Mouse (Mus musculus): ENCODE data around the gene Rasgef1b.

Gene Rasgef1b

GRCm38 (mm10) chr5:99544664-99545494 lies 184.0 kb downstream of the Rasgef1b start:
- DNase-seq (ENCODE audit: low read depth, low spot score): no peak

DNA sequence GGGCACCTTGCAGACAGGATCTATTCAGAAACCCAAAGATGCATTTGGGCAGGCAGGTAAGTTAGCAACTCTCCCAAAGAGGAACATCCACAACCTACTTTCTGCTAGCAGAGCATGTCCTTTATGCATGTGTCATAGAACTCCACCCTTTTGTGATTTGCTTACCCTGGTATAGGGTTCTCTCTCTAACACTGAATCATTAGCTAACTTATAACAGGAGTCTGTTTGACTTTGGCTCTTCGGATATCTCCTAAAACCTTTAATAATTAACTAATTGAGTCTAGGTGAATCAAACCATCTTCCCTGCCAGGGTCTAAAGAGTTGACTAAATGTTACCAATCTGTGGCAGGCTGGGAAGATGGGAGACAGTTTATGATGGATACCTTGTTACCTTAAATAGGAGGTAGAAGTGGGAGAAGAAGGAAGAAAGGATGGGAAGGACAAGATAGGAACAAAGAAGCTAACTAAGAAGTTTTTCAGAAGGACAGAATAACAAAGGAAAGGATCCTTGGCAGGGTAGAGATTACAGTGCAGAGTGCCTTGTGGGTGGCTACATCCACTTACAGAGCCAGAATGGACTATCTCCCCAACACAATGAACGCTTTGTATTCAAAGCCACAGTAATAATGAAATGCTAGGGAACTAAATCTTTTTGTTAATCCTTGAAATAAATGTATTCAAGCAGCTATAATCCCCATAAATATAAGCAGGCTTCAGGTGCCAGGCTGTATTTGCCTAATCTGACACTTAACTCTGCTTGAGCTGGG lies 186.7 kb downstream of the Rasgef1b start:
- DNase-seq (ENCODE audit: low read depth, low spot score): no peak

GRCm38 (mm10) chr5:99541321-99541895 lies 187.5 kb downstream of the Rasgef1b start:
- no peak for DNase-seq (ENCODE audit: low read depth, low spot score)

DNA sequence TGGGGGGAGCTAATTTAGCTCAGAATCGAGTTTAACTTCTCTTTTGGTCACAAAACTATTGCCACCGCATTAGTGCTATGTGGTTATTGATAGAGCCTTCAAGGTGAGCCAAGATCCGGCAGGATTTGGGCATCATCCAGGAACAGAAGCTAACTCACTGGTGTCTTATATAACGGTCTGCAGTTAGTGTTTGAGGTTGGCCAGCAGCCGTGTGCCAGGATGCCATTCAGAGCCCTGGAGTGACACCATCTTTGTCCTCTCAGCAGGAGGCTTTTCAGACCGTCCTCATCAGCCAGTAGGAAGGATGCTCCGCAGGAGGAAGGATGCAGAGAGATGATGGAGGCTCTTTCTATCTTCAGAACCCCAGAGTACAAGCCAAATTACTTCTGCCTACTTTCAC lies 195.4 kb downstream of the Rasgef1b start:
- DNase-seq (ENCODE audit: low read depth, low spot score): no peak

DNA sequence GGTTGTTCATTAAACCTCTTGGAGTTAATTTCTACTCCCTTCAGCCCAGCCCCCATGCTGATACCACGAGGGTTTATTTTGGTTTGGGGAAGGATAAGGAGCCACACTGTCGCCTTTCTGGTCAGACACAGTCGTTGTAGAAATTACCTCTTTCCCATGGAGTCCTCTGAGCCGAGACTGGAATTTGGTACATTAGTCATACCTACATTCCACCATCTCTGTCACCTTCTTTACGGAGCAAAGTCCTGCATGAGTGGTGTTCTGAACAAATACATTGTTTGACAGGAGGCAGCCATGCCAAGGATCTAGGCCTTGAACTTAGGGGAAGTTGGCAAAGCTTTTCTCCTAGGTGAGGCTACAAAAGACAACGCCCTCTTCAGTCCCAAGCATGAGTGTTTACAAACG lies 202.1 kb downstream of the Rasgef1b start:
- DNase-seq (ENCODE audit: low read depth, low spot score): no peak

- DNase-seq (ENCODE audit: low read depth, low spot score): no peak
Measured at GRCm38 (mm10) chr5:99525649-99526048, 203.2 kb downstream of the Rasgef1b start.

- DNase-seq (ENCODE audit: low read depth, low spot score): no peak
Measured at GRCm38 (mm10) chr5:99522571-99523269, 206.1 kb downstream of the Rasgef1b start.

DNA sequence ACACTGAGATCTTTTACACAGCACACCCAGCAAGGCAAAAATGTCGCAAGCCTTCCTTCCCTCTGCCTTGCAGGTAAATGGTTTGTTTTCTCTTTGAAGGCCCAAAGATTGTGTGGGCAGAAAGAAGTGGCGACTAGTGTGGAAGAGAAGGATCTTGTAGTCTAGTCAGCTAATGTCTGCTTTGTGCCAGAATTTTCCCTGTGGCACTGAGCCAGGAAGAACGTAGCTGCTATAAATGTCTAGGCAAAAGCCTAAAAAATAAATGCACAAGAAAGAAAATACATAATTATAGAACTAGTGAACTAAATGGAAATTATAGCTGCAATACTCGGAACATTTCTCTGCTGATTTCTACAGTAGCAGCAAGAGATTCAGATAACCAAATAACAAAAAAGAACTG lies 207.5 kb downstream of the Rasgef1b start:
- no peak for DNase-seq (ENCODE audit: low read depth, low spot score)

DNA sequence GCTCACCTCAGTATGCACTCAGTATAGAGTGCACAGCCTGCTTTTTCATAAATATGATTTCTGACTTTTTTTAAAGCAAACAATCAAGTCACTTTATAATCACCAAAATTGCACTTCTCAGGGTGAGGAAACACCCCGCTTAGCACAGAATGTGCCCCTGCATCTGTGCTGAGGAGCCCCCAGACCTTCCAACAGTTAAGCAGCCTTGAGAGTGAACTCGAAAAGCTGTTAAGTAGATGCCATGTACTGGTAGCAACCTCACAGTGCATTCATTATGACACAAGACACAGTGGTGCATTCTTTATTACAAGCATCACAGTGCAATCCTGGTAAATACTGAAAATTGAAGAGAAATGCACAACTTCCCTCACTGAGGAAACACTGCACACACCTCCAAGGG lies 209.3 kb downstream of the Rasgef1b start:
- no peak for DNase-seq (ENCODE audit: low read depth, low spot score)

GRCm38 (mm10) chr5:99519023-99519422 lies 209.8 kb downstream of the Rasgef1b start:
- no peak for DNase-seq (ENCODE audit: low read depth, low spot score)

- no peak for DNase-seq (ENCODE audit: low read depth, low spot score)
Measured at GRCm38 (mm10) chr5:99516207-99516606, 212.7 kb downstream of the Rasgef1b start.

DNA sequence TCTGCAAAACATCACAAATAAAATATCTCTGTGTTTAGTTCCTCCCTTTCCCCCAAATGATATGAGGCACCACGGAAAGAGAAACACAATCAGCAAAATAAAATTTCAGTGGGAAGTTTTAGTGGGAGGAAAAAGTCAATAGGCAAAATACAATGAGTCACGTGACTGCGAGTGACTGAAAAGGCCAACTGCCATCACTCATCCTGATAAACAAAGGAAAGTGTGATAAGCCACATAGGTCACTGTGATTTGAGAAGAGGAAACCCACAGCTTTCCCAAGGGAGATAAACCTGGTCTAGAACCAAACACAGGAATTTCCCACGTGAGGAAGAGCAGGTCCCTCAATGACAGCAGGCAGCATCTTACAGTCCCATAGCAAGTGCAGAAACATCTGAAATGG lies 213.1 kb downstream of the Rasgef1b start:
- DNase-seq (ENCODE audit: low read depth, low spot score): no peak

- DNase-seq (ENCODE audit: low read depth, low spot score): no peak
Measured at GRCm38 (mm10) chr5:99513209-99513880, 215.5 kb downstream of the Rasgef1b start.

GRCm38 (mm10) chr5:99511081-99511480 lies 217.8 kb downstream of the Rasgef1b start:
- DNase-seq (ENCODE audit: low read depth, low spot score): no peak

GRCm38 (mm10) chr5:99506109-99506508 lies 222.8 kb downstream of the Rasgef1b start:
- DNase-seq (ENCODE audit: low read depth, low spot score): no peak

GRCm38 (mm10) chr5:99504349-99504830 lies 224.5 kb downstream of the Rasgef1b start:
- DNase-seq (ENCODE audit: low read depth, low spot score): no peak

- no peak for DNase-seq (ENCODE audit: low read depth, low spot score)
Measured at GRCm38 (mm10) chr5:99502681-99503080, 226.2 kb downstream of the Rasgef1b start.

DNA sequence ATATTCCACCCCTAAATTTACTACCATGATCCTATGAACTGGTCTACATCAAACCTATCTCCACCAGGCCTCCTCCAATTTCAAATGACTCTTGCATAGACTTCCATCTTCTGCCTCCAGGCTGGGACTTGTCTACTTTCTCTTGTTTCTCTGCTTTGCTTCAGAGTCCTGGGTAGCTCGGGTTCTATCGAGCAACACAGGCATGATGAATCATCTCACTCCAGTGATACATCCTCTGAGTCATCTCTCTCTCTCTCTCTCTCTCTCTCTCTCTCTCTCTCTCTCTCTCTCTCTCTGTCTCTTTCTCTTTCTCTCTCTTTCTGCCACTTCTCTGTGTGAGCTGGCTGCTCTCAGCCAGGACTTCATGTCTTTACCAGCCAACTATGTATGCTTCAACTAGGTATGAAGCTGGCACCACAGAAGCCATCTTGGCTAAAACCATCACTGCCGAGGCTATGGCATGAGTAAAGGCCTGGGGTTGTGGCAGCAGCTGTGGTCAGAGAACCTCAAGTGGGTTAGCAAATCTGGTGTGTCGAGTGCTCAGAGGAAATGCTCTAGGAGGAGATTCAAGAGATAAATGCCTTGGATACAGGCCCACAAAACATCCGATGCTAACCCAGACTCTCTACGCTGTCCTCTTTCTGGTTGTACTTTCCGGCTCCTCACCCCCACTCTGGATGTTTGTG lies 229.3 kb downstream of the Rasgef1b start:
- no peak for DNase-seq (ENCODE audit: low read depth, low spot score)

DNA sequence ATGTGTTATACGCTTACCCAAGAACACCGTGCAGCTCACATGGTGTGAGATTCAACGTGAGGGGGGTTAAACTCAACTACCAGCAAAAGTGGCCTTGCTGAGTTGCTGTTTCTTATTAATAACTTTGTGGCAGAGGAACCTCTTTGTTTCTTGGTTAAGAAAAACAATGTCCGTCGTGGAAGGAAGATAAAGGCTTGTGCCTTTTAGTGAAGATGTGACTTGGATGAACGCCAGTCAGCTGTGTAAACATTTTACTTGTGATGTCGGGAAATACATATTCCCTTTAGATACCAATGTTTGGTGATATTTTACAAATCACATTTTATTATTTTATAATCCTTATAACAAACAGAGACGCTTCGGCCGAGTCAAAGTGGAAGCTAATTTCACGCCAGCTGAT lies 231.0 kb downstream of the Rasgef1b start:
- DNase-seq (ENCODE audit: low read depth, low spot score): no peak

- DNase-seq (ENCODE audit: low read depth, low spot score): no peak
Measured at GRCm38 (mm10) chr5:99496931-99497782, 231.7 kb downstream of the Rasgef1b start.
